Mouse (Mus musculus) C3H10T1/2 (cell line): Measurements from ENCODE around the gene Slc9a4. TPM values are rescaled to one million over a fixed set of nuclear protein-coding genes. Genes with fewer than 3 reads are reported as not detected.

Experiments
- polyA plus RNA-seq, 2 experiments: library from polyadenylated mRNA; unstranded; fragments of >200 nt; fragmentation: generic; extraction: Trizol; gene quantifications; one replicate each; pipeline ENCODE4 v1.2.1; 2012; ENCODE audit warnings: missing spikeins in 2 of 2

The Slc9a4 gene
- not detected for polyA plus RNA-seq

GRCm38 (mm10) chr1:40579784-40580183 lies at the start of gene Slc9a4:
TSS of gene Slc9a4 (plus strand) at chr1:40580081.

Other genes starting within 250 kb of the Slc9a4 start
- 1 to 10 TPM; 1.0 to 1.3 TPM for gene Il1rl1, start 150.5 kb upstream of the Slc9a4 start, polyA plus RNA-seq
- not detected for gene Il18r1, start 114.5 kb upstream of the Slc9a4 start, polyA plus RNA-seq
- under 1 TPM; 0.15 to 0.25 TPM for gene Il18rap, start 64.7 kb upstream of the Slc9a4 start, polyA plus RNA-seq
- gene Slc9a2, start 100.5 kb downstream of the Slc9a4 start, polyA plus RNA-seq = under 1 TPM; 0.01 to 0.04 TPM
- gene Mfsd9, start 210.6 kb downstream of the Slc9a4 start, polyA plus RNA-seq = 1 to 10 TPM in 1 of 2 experiments, under 1 TPM in 1; 0.67 to 1.6 TPM
- gene Tmem182, start 225.5 kb downstream of the Slc9a4 start, polyA plus RNA-seq = under 1 TPM in 1 of 2 experiments, not detected in 1; 0.01 TPM